Mouse (Mus musculus): ENCODE measurements at regions not wholly inside any gene's neighbourhood (a gene's known extent, or its start where the extent isn't known, plus 50 kb on each side); places are given as distances from the start of the nearest gene placed in this dataset.
"Not testable (repeated sequence)": the region's sequence is repeated elsewhere in the genome, so short reads cannot be mapped to it uniquely, and the experiment has no call there.

DNA sequence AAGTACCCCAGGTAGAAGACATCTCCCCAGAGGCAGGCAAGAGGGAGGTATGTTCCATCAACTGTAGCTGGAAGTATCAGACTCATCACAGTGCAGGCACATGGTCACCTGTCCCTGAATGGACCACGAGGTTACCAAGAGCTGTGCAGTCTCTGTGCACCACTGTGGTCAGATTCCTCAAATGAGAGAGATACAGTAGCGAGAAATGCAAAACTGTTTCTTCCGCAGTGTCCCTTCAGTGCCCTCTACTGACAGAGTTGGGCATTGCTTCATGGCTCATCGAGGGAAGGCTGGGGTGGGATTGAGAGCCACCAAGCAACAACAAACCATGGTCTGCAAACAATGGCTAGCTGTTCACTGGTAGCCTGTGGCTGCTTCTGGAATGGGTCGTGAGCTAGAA lies 406.9 kb downstream of the Ptpru start:
- TF ChIP-seq FLI1 (IDR thresholded peaks at IDR 0.05; ENCODE audit: low read length) (no peak), GATA1 (IDR thresholded peaks at IDR 0.05; ENCODE audit: borderline replicate concordance, low read length) (no peak)

DNA sequence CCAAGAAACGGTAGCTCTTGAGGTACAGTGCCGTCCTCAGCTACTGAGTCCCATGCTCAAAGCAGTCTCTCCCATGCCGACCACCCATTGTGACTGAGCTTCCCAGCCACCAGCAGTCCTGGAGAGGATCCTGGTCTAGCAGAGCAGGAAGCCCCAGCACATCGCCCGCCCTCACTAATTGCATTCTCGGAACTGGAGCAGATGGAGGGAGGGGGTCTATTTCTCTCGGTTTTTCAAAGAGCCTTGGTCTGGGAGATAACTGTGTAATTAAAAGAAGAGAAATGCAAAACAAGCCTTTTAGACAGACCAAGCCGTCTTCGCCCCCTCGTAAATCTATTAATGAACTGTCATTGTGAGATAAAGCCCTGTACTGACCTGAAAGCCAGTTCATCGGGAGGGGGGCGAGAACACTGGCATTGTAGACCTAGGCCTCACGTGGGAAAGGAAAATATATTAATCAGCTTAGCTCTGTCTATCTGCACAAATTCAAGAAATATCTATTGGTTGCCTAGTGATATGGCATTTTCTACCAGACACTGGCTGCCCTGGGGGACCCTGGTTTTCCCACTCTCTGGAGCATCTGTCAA lies 405.4 kb downstream of the Ptpru start:
- TF ChIP-seq GATA1 (IDR thresholded peaks at IDR 0.05; ENCODE audit: borderline replicate concordance, low read length) (no peak), FLI1 (IDR thresholded peaks at IDR 0.05; ENCODE audit: low read length) (no peak)
- H3K36me3 ChIP-seq (replicated peaks; ENCODE audit: low read length) = no peaks in the 10 kb centered on the region
- no peak overlapping the region for H3K4me3 ChIP-seq (replicated peaks)

More for the DNA sequence above, 406.9 kb downstream of the Ptpru start:
- peaks cover 7% of the 10 kb centered on the region for H3K27me3 ChIP-seq (replicated peaks)
- H3K4me3 ChIP-seq (replicated peaks) = no peak overlapping the region
- H3K9me3 ChIP-seq = no peaks in the 10 kb centered on the region
- H3K36me3 ChIP-seq (replicated peaks; ENCODE audit: low read length) = no peaks in the 10 kb centered on the region
- no peaks in the 10 kb centered on the region; the same call in 1 of the 2 replicates for H3K4me1 ChIP-seq

DNA sequence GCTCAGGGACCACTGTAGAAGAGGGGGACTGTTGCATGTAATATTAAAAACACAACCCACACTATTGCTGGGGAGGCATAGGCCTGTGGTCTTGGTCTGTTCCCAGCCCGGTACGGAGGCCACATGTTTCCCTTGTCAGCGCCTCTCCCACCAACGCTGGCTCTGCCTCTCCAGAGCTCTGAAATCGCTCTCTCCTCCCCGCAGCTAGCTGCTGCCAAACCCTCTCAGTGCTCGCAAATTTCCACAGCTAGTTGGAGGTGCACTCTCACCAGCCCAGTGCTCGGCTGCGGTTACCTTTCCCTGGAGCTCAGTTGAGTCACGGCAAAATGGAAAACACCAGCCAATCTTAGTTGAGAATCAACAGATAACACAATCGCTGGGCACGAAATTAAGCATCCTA lies 402.9 kb downstream of the Ptpru start:
- Histone ChIP-seq H3K36me3 (replicated peaks; ENCODE audit: low read length) (no peaks in the 10 kb centered on the region), H3K4me1 (no peaks in the 10 kb centered on the region; the same call in 1 of the 2 replicates), H3K9me3 (no peaks in the 10 kb centered on the region), H3K27me3 (replicated peaks) (peaks cover 4% of the 10 kb centered on the region), H3K4me3 (replicated peaks) (no peak overlapping the region)
- no peak for TF ChIP-seq GATA1 (IDR thresholded peaks at IDR 0.05; ENCODE audit: borderline replicate concordance, low read length)
- TF ChIP-seq FLI1 (IDR thresholded peaks at IDR 0.05; ENCODE audit: low read length) = no peak

More for the DNA sequence above, 405.4 kb downstream of the Ptpru start:
- Histone ChIP-seq H3K9me3 (no peaks in the 10 kb centered on the region), H3K27me3 (replicated peaks) (peaks cover 6% of the 10 kb centered on the region), H3K4me1 (no peaks in the 10 kb centered on the region; the same call in 1 of the 2 replicates)

DNA sequence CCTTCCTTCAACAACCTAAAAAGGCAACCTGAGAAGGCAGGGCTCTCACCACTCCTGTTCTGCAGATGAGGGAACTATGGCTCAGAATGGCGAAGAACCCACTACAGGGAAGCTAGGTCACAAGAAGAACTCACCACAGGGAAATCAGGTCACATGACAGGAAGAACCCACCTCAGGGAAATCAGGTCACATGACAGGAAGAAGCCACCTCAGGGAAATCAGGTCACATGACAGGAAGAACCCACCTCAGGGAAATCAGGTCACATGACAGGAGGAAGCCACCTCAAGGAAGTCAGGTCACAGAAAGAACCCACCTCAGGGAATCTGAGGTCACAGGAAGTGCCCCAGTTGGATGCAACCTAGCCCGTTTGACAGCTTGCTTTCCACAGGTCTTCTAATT lies 399.7 kb downstream of the Ptpru start:
- TF ChIP-seq GATA1 (IDR thresholded peaks at IDR 0.05; ENCODE audit: borderline replicate concordance, low read length) (no peak), FLI1 (IDR thresholded peaks at IDR 0.05; ENCODE audit: low read length) (no peak)
- H3K36me3 ChIP-seq (replicated peaks; ENCODE audit: low read length) = no peaks in the 10 kb centered on the region
- H3K9me3 ChIP-seq = no peaks in the 10 kb centered on the region
- H3K4me1 ChIP-seq = no peaks in the 10 kb centered on the region
- peaks cover under 1% of the 10 kb centered on the region for H3K27me3 ChIP-seq (replicated peaks)
- H3K4me3 ChIP-seq (replicated peaks) = no peak overlapping the region

DNA sequence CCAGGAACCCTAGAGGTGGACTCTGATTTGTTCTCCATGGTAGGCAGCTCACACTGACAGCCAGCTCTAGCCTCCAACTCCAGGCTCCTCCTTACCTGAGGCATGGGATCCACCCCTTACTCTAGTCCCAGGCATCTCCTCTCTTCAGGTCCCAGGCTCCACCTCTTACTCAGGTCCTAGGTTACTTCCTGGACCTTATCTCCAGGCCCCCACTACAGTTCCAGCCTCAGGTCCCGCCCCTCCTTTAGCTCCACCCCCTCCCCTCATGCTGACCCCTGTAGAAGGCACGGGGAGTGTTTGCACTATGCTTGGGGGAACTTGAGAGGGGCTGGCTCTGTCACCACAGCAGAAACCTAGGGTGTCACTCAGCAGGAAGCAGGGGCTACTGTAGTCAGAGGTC lies 399.2 kb downstream of the Ptpru start:
- H3K27me3 ChIP-seq (replicated peaks) = no peaks in the 10 kb centered on the region

DNA sequence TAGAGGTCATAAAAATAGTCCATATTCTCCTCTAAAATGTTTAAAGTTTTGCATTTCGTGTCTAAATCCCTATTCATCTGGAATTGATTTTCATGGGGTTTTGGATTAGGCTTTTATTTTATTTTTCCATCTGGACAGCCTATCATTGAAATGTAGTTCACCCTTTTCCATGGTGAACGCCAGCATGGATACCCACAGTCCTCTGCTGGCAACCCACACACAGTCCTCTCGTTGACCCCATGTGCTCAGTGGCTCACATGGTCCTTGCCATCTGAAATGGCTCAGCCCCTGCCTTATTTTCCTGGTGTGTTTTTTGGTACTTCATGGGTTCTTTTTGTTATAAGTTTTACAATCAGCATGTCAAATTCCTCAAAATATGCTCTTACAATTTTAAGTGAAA lies 397.2 kb downstream of the Ptpru start:
- Histone ChIP-seq H3K4me1 (no peaks in the 10 kb centered on the region), H3K36me3 (replicated peaks; ENCODE audit: low read length) (no peaks in the 10 kb centered on the region), H3K27me3 (replicated peaks) (no peaks in the 10 kb centered on the region), H3K4me3 (replicated peaks) (no peak overlapping the region), H3K9me3 (no peaks in the 10 kb centered on the region)
- TF ChIP-seq GATA1 (IDR thresholded peaks at IDR 0.05; ENCODE audit: borderline replicate concordance, low read length) = no peak
- TF ChIP-seq FLI1 (IDR thresholded peaks at IDR 0.05; ENCODE audit: low read length) = no peak

More for the DNA sequence above, 399.2 kb downstream of the Ptpru start:
- no peaks in the 10 kb centered on the region for H3K9me3 ChIP-seq
- no peak for TF ChIP-seq FLI1 (IDR thresholded peaks at IDR 0.05; ENCODE audit: low read length)
- TF ChIP-seq GATA1 (IDR thresholded peaks at IDR 0.05; ENCODE audit: borderline replicate concordance, low read length) = no peak
- H3K36me3 ChIP-seq (replicated peaks; ENCODE audit: low read length) = no peaks in the 10 kb centered on the region
- no peaks in the 10 kb centered on the region for H3K4me1 ChIP-seq
- H3K4me3 ChIP-seq (replicated peaks) = no peak overlapping the region

DNA sequence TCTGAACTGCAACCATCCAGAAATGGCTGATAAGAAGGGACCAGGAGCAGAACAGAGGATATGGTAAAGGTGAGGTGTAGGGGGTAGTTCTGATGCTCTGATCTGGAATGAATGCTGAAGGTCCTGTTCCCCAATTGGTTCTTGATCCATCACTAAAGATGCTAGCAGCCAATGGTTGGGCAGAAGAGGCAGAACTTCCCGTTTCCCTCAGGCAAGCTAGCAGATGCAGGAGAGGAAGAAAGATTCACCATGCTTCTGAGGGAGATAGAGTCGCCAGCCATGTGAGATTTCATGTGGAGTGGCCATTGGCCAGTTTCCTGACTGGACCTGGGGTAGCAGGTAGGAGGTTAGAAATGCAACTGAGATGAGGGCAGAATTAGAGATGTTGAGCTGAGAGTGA lies 394.6 kb downstream of the Ptpru start:
- no peaks in the 10 kb centered on the region for H3K4me1 ChIP-seq
- H3K9me3 ChIP-seq = no peaks in the 10 kb centered on the region
- no peaks in the 10 kb centered on the region for H3K27me3 ChIP-seq (replicated peaks)
- H3K36me3 ChIP-seq (replicated peaks; ENCODE audit: low read length) = no peaks in the 10 kb centered on the region
- H3K4me3 ChIP-seq (replicated peaks) = no peak overlapping the region
- TF ChIP-seq GATA1 (IDR thresholded peaks at IDR 0.05; ENCODE audit: borderline replicate concordance, low read length) = no peak

DNA sequence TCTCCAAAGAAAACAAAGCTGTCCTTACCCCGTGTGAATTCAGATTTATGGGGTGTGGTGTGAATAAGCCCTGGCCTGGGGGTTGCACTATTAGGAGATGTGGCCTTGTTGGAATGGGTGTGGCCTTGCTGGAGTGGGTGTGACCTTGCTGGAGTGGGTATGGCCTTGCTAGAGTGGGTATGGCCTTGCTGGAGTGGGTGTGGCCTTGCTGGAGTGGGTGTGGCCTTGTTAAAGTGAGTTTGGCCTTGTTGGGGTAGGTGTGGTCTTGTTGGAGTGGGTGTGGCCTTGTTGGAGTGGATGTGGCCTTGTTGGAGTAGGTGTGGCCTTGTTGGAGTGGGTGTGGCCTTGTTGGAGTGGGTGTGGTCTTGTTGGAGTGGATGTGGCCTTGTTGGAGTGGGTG lies 387.8 kb downstream of the Ptpru start:
- H3K36me3 ChIP-seq (replicated peaks; ENCODE audit: low read length); H3K27me3 ChIP-seq (replicated peaks); H3K4me1 ChIP-seq; H3K4me3 ChIP-seq (replicated peaks); H3K9me3 ChIP-seq: not testable (repeated sequence)

DNA sequence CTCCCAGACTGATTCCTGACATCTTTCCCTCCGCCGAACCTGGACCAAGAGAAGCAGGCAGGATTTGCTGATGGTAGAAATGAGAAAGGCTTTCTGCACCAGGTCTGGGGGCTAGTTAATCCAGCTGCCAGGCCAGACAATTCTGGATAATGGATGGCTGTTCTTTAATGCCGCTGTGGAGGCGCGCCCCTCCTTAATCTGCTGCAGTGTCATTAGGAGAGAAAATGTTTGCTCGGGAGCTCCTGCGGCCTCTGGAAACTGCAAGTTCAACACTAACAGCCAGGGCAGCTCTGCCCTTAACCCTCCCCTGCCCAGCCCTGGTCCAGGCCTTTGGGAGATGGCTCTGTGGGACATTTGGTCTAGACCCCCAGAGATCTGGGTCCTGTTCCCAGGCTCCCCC lies 380.5 kb downstream of the Ptpru start:
- Histone ChIP-seq H3K9me3 (no peaks in the 10 kb centered on the region), H3K4me1 (no peaks in the 10 kb centered on the region), H3K36me3 (replicated peaks; ENCODE audit: low read length) (no peaks in the 10 kb centered on the region), H3K4me3 (replicated peaks) (no peak overlapping the region), H3K27me3 (replicated peaks) (peaks cover 1% of the 10 kb centered on the region)
- TF ChIP-seq FLI1 (IDR thresholded peaks at IDR 0.05; ENCODE audit: low read length) (no peak), GATA1 (IDR thresholded peaks at IDR 0.05; ENCODE audit: borderline replicate concordance, low read length) (no peak)

DNA sequence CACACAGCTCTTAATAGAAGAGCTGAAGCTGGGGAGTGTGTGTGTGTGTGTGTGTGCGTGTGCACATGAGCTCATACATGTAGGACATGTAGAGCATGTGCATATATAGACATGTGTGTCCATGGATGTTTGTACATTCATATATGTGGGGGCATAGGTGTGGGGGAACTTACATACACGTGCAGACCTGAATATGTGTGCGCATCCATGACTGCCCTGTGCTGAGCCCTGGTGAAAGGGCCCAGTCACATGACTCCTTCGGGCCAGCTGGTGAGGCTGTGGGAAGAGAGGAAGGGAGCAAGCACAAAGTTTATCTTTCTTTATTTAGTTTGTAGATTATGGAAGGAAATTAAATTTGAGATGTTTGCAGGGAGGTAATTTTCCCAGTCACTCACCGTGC lies 378.3 kb downstream of the Ptpru start:
- TF ChIP-seq FLI1 (IDR thresholded peaks at IDR 0.05; ENCODE audit: low read length) (no peak), GATA1 (IDR thresholded peaks at IDR 0.05; ENCODE audit: borderline replicate concordance, low read length) (no peak)
- peaks cover 1% of the 10 kb centered on the region for H3K27me3 ChIP-seq (replicated peaks)

DNA sequence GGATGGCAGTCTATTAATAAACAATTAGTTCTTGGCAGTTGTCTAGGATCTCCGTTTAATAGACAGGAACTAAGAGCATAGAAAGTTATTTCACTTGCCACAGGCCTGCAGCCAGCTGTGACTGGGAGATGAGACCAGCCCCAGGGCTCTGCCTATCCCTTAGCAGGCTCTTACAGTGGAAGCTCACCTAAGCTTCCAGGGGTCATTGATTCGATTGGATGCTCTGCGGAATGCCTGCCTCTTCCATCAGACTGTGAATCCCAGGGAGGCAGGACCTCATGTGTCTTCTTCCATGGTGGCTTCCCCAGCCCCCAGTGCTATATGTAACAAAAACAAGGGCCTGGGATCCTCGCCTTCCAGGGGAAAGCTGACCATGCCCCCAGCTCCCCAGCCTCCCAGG lies 376.8 kb downstream of the Ptpru start:
- H3K9me3 ChIP-seq = peaks cover 10% of the 10 kb centered on the region
- no peaks in the 10 kb centered on the region for H3K4me1 ChIP-seq
- no peaks in the 10 kb centered on the region for H3K27me3 ChIP-seq (replicated peaks)
- H3K36me3 ChIP-seq (replicated peaks; ENCODE audit: low read length) = no peaks in the 10 kb centered on the region
- no peak for TF ChIP-seq FLI1 (IDR thresholded peaks at IDR 0.05; ENCODE audit: low read length)
- TF ChIP-seq GATA1 (IDR thresholded peaks at IDR 0.05; ENCODE audit: borderline replicate concordance, low read length) = no peak
- H3K4me3 ChIP-seq (replicated peaks) = no peak overlapping the region

More for the DNA sequence above, 378.3 kb downstream of the Ptpru start:
- Histone ChIP-seq H3K9me3 (0 out of 2 replicates have a peak, but pooled peaks cover 4% of the 10 kb centered on the region), H3K4me1 (no peaks in the 10 kb centered on the region), H3K36me3 (replicated peaks; ENCODE audit: low read length) (no peaks in the 10 kb centered on the region), H3K4me3 (replicated peaks) (no peak overlapping the region)

Data from megakaryocyte, embryonic 14.5 days (primary cell).